Mouse (Mus musculus) forebrain, embryonic 11.5 days (tissue): Measurements from ENCODE around the gene Cdk5. TPM values are rescaled to one million over a fixed set of nuclear protein-coding genes. Genes with fewer than 3 reads are reported as not detected.

Source experiments
- ATAC-seq: fragments of 200-750 bp; cut with Nextera tagmentation; replicated peaks from 2 replicates; pipeline ENCODE4 v1.8.0; 2017; ENCODE audit warnings: moderate TSS enrichment; ENCODE audit not compliant: low FRiP score
- DNase-seq: peaks from one replicate; pipeline ENCODE4 v3.0.0-alpha.2; 2017; ENCODE audit warnings: low spot score
- H3K27ac ChIP-seq: fragments of 300-500 bp; sonication (generic); 2 replicates; pipeline ENCODE4 v1.5.1; 2014; ENCODE audit warnings: low read depth, low read length
- H3K27me3 ChIP-seq: fragments of 300-500 bp; sonication (generic); 2 replicates; pipeline ENCODE4 v1.6.1; 2014; ENCODE audit warnings: mild to moderate bottlenecking, low read length, mixed read lengths; ENCODE audit not compliant: control insufficient read depth, insufficient read depth
- H3K36me3 ChIP-seq: fragments of 300-500 bp; sonication (generic); 2 replicates; pipeline ENCODE4 v1.6.1; 2014; ENCODE audit warnings: mild to moderate bottlenecking, low read length, moderate library complexity, mixed read lengths; ENCODE audit not compliant: control insufficient read depth, insufficient read depth
- H3K4me1 ChIP-seq: fragments of 300-500 bp; sonication (generic); replicated peaks from 2 replicates; pipeline ENCODE4 v1.6.1; 2014; ENCODE audit warnings: low read length, mixed read lengths; ENCODE audit not compliant: control insufficient read depth, insufficient read depth
- H3K4me2 ChIP-seq: fragments of 300-500 bp; sonication (generic); 2 replicates; pipeline ENCODE4 v1.6.1; 2014; ENCODE audit warnings: low read depth, mild to moderate bottlenecking, low read length, moderate library complexity, mixed read lengths; ENCODE audit not compliant: severe bottlenecking
- H3K4me3 ChIP-seq: fragments of 300-500 bp; sonication (generic); 2 replicates; pipeline ENCODE4 v1.5.1; 2014; ENCODE audit warnings: low read depth, low read length
- H3K9ac ChIP-seq: fragments of 300-500 bp; sonication (generic); 2 replicates; pipeline ENCODE4 v1.6.1; 2014; ENCODE audit warnings: low read length
- H3K9me3 ChIP-seq: fragments of 300-500 bp; sonication (generic); 2 replicates; pipeline ENCODE4 v1.6.1; 2016; ENCODE audit warnings: low read length, mixed read lengths; ENCODE audit not compliant: control insufficient read depth
- WGBS: fragments of 180-500 bp; shearing (Covaris S2); extraction: QIAGEN DNeasy Blood & Tissue Kit; methylation state at CpG from one replicate; pipeline ENCODE4 v1.1.7; 2014; 5-methylcytosine and 5-hydroxymethylcytosine counted together
- polyA plus RNA-seq: library from polyadenylated mRNA; unstranded; fragments of >200 nt; fragmentation: Nextera tagmentation; extraction: Ambion mirVana; gene quantifications from 2 replicates; pipeline ENCODE4 v1.2.1, GENCODE M21; 2014

Gene Cdk5
- polyA plus RNA-seq, 1 experiment from 2014 or later, result 47.5 TPM

DNA sequence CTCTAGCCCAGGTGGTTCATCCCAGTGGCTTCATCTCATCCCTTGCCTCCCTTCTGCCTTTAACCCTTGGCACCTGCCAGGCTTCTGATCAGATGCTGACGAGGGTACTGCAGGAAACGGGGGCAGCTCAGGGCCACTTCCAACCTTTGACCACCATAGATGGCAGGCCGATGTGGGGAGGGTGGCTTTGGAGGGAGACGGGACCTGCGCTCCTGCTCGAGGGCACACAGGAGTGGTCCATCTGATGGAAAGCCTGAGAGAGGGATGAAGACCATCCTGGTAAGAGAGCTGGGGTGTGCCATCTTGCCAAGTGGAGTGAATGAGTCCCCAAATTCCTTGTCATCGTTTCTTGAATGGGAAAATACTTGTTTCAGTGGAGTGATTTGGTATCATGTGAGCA, 19.9 kb upstream of the Cdk5 start:
- Histone ChIP-seq H3K27me3 (no peaks in the 10 kb centered on the region), H3K9ac (no peak overlapping the region), H3K36me3 (peaks cover 3% of the 10 kb centered on the region; the same call in 1 of the 2 replicates), H3K9me3 (no peaks in the 10 kb centered on the region), H3K4me2 (no peak overlapping the region), H3K4me3 (no peak overlapping the region), H3K27ac (no peak overlapping the region), H3K4me1 (peaks cover 19% of the 10 kb centered on the region; the same call in 1 of the 2 replicates)
- DNase-seq (no peak), ATAC-seq (no peak)
- 97% methylated on average over 7 of the region's 7 CpGs for WGBS

GRCm38 (mm10) chr5:24442029-24442428, 18.7 kb upstream of the Cdk5 start:
- Histone ChIP-seq H3K36me3 (peaks cover 3% of the 10 kb centered on the region; the same call in 1 of the 2 replicates), H3K9me3 (no peaks in the 10 kb centered on the region)
- DNase-seq, result no peak

DNA sequence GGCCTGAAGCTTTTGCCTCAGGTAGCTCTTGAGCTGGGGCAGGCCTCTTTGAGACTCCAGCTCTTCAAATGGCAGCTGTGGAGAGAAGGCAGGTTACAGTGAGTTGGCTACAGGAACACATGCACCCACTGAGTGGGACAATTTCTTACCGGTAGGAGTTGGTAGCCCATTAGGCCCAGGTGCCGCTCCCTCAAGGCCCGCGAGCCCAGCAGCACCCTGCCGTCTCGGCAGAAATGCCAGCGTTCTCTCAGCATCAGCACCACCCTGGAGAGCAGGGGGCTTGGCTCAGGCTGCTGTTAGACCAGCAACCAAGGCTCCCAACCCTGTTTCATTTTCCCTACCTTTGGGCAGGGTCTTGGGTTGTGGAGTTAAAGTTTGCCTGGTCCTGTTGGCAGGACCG, 17.9 kb upstream of the Cdk5 start:
- no peaks in the 10 kb centered on the region for H3K27me3 ChIP-seq
- H3K9me3 ChIP-seq, result no peaks in the 10 kb centered on the region
- ATAC-seq, result no peak
- no peak overlapping the region for H3K4me2 ChIP-seq
- no peak overlapping the region for H3K27ac ChIP-seq
- H3K9ac ChIP-seq, result no peak overlapping the region
- DNase-seq, result no peak
- peaks cover 14% of the 10 kb centered on the region; the same call in 1 of the 2 replicates for H3K4me1 ChIP-seq
- WGBS, result 93% methylated on average over 8 of the region's 8 CpGs
- H3K36me3 ChIP-seq, result peaks cover 3% of the 10 kb centered on the region; the same call in 1 of the 2 replicates
- H3K4me3 ChIP-seq, result no peak overlapping the region

More at GRCm38 (mm10) chr5:24442029-24442428, 18.7 kb upstream of the Cdk5 start:
- Histone ChIP-seq H3K4me3 (no peak overlapping the region), H3K9ac (no peak overlapping the region), H3K4me1 (peaks cover 14% of the 10 kb centered on the region; the same call in 1 of the 2 replicates), H3K4me2 (no peak overlapping the region), H3K27me3 (no peaks in the 10 kb centered on the region), H3K27ac (no peak overlapping the region)
- WGBS, result 89% methylated on average over 9 of the region's 9 CpGs
- ATAC-seq, result no peak

DNA sequence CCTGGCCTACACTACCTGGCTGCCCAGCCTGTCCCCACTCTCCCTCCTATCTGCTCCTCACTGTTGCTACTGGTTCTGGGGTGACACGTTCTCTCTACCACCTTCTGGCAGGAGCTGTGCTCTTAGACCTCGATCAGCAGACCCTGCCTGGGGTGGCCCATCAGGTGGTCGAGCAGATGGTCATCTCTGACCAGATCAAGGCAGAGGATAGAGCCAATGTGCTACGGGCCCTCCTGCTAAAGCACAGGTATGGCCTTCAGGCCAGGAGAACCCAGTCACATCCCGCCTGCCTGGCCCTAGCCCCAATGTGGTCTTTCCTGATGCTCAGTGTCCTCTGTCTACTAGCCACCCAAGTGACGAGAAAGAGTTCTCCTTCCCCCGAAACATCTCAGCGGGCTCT, 10.7 kb upstream of the Cdk5 start:
- Histone ChIP-seq H3K4me1 (no peaks in the 10 kb centered on the region), H3K27me3 (no peaks in the 10 kb centered on the region), H3K4me2 (no peak overlapping the region), H3K9ac (no peak overlapping the region), H3K9me3 (no peaks in the 10 kb centered on the region), H3K4me3 (no peak overlapping the region), H3K36me3 (peaks cover 3% of the 10 kb centered on the region; the same call in 1 of the 2 replicates), H3K27ac (no peak overlapping the region)
- 91% methylated on average over 8 of the region's 8 CpGs for WGBS
- DNase-seq, result no peak
- no peak for ATAC-seq

- Histone ChIP-seq H3K9me3 (no peaks in the 10 kb centered on the region), H3K9ac (no peak overlapping the region), H3K36me3 (peaks cover 3% of the 10 kb centered on the region; the same call in 1 of the 2 replicates), H3K4me3 (no peak overlapping the region), H3K27me3 (peaks cover 2% of the 10 kb centered on the region; the same call in 1 of the 2 replicates), H3K4me1 (peaks cover 35% of the 10 kb centered on the region), H3K4me2 (no peak overlapping the region), H3K27ac (no peak overlapping the region)
- 14% methylated on average over 8 of the region's 9 CpGs for WGBS
- DNase-seq (no peak), ATAC-seq (no peak)
Observed at GRCm38 (mm10) chr5:24428596-24428995, 5.3 kb upstream of the Cdk5 start.

GRCm38 (mm10) chr5:24427981-24428402, 4.7 kb upstream of the Cdk5 start:
- no peaks in the 10 kb centered on the region for H3K9me3 ChIP-seq
- DNase-seq (no peak), ATAC-seq (no peak)
- H3K4me1 ChIP-seq, result peaks cover 35% of the 10 kb centered on the region
- peaks cover 2% of the 10 kb centered on the region; the same call in 1 of the 2 replicates for H3K27me3 ChIP-seq
- H3K4me3 ChIP-seq, result peak overlapping the region; percentile 7; the same call in 1 of the 2 replicates
- WGBS, result 4% methylated on average over 15 of the region's 15 CpGs
- H3K9ac ChIP-seq, result no peak overlapping the region
- 0 out of 2 replicates have a peak overlapping the region, but pooled peaks have one; percentile 21 for H3K4me2 ChIP-seq
- no peak overlapping the region for H3K27ac ChIP-seq
- peaks cover 3% of the 10 kb centered on the region; the same call in 1 of the 2 replicates for H3K36me3 ChIP-seq

GRCm38 (mm10) chr5:24427285-24427633, 3.9 kb upstream of the Cdk5 start:
- H3K4me3 ChIP-seq, result no peak overlapping the region
- peak overlapping the region; percentile 10 for H3K9ac ChIP-seq
- H3K9me3 ChIP-seq, result no peaks in the 10 kb centered on the region
- peaks cover 3% of the 10 kb centered on the region; the same call in 1 of the 2 replicates for H3K36me3 ChIP-seq
- peak overlapping the region; percentile 77; the same call in 1 of the 2 replicates for H3K4me2 ChIP-seq
- peaks cover 2% of the 10 kb centered on the region; the same call in 1 of the 2 replicates for H3K27me3 ChIP-seq
- no peak overlapping the region for H3K27ac ChIP-seq
- 14% methylated on average over 12 of the region's 12 CpGs for WGBS
- no peak for ATAC-seq
- DNase-seq, result no peak
- H3K4me1 ChIP-seq, result peaks cover 37% of the 10 kb centered on the region

DNA sequence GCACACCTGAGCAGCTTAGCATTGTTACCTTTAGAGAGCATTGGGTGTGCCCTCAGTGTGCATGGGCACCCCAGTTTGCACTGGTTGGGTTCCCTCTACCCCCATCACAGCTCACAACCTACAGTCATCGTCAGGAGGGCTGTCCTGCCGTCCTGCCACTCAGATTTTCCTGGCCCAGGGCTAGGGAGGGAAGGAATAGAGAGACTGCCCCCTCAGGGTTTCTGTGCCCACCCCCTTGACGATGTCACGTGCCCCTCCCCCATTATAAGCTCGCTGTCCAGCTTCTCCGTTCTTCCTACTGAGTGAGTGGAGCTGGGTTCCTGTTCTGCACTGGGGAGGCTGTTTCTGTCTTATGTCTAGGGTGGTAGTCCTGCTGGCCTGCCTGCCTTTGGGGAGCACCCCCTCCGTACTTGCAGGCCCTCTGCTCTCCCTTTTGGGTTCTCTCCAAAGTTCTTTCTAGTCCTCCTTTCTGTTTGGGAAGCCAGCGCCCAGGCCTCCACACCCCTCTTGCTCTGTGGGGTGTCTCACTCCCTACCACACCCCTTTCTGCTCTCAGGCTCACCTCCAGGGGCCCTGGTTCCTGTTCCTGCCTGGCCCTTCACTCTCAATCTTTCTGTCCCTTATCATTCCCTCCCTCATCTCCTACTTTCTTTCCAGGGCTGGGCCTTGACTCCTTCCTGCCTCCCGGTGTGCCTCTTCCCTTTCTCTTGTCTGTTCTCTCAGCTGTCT, 3.4 kb upstream of the Cdk5 start:
- ATAC-seq (no peak), DNase-seq (no peak)
- peaks cover 38% of the 10 kb centered on the region for H3K4me1 ChIP-seq
- H3K9me3 ChIP-seq, result no peaks in the 10 kb centered on the region
- H3K4me2 ChIP-seq, result peak overlapping the region; percentile 77
- H3K4me3 ChIP-seq, result peak overlapping the region; percentile 60; the same call in 1 of the 2 replicates
- 6% methylated on average over 9 of the region's 9 CpGs for WGBS
- H3K9ac ChIP-seq, result peak overlapping the region; percentile 64
- H3K36me3 ChIP-seq, result peaks cover 3% of the 10 kb centered on the region; the same call in 1 of the 2 replicates
- peaks cover 2% of the 10 kb centered on the region; the same call in 1 of the 2 replicates for H3K27me3 ChIP-seq
- no peak overlapping the region for H3K27ac ChIP-seq
